Mouse (Mus musculus) spleen, adult 2 months (tissue): ENCODE results near the gene Tmem106c. TPM values are rescaled to one million over a fixed set of nuclear protein-coding genes. Genes with fewer than 3 reads are reported as not detected.

Source experiments
- DNase-seq, 2 experiments: peaks; one replicate each; pipeline versions ENCODE4 v3.0.0 to v3.0.0-alpha.2; 2012 to 2021; ENCODE audit warnings: low spot score in 2 of 2, low read depth in 1 of 2
- H3K27ac ChIP-seq: fragments of 200-500 bp; 2 replicates; pipeline ENCODE4 v1.5.1; 2012; ENCODE audit warnings: low read length, inconsistent platforms; ENCODE audit not compliant: insufficient read depth
- H3K27me3 ChIP-seq: fragments of 200-500 bp; 2 replicates; pipeline ENCODE4 v1.6.1; 2012; ENCODE audit warnings: mild to moderate bottlenecking, moderate library complexity, low read length, inconsistent platforms; ENCODE audit not compliant: control insufficient read depth, insufficient read depth
- H3K36me3 ChIP-seq: fragments of 200-500 bp; 2 replicates; pipeline ENCODE4 v1.6.1; 2012; ENCODE audit warnings: mild to moderate bottlenecking, low read length, inconsistent platforms; ENCODE audit not compliant: control insufficient read depth, insufficient read depth
- H3K4me1 ChIP-seq: fragments of 200-500 bp; 2 replicates; pipeline ENCODE4 v1.6.1; 2011; ENCODE audit warnings: inconsistent platforms; ENCODE audit not compliant: control insufficient read depth, insufficient read depth, insufficient read length
- H3K4me3 ChIP-seq: fragments of 200-500 bp; 2 replicates; pipeline ENCODE4 v1.5.1; 2011; ENCODE audit warnings: mild to moderate bottlenecking, inconsistent platforms; ENCODE audit not compliant: insufficient read depth, insufficient read length; ENCODE audit errors: extremely low read depth
- CTCF ChIP-seq: fragments of 200-500 bp; IDR thresholded peaks from 2 replicates; pipeline ENCODE4 v1.5.1; 2011; ENCODE audit warnings: mild to moderate bottlenecking, inconsistent platforms; ENCODE audit not compliant: insufficient read depth, insufficient read length, insufficient replicate concordance; ENCODE audit errors: extremely low read depth
- POLR2A ChIP-seq: fragments of 200-500 bp; IDR thresholded peaks from 2 replicates; pipeline ENCODE4 v1.6.1; 2011; ENCODE audit warnings: low read depth, low read length, inconsistent platforms
- WGBS: fragments of 180-500 bp; shearing (Covaris S2); methylation state at CpG from one replicate; pipeline ENCODE4 v1.1.7; 2018; 5-methylcytosine and 5-hydroxymethylcytosine counted together
- polyA plus RNA-seq: library from polyadenylated mRNA; depleted of rRNA; stranded (reverse); fragments of >200 nt; gene quantifications from 2 replicates; pipeline ENCODE4 v1.2.3, GENCODE M21; 2012

Tmem106c gene
- polyA plus RNA-seq, 1 experiment, result 22.9 TPM

GRCm38 (mm10) chr15:97964836-97965187 is 812 bp downstream of the Tmem106c start:
- no peaks in the 10 kb centered on the region for H3K36me3 ChIP-seq
- no peak for DNase-seq
- no peak overlapping the region for H3K27ac ChIP-seq
- H3K4me3 ChIP-seq, result peak overlapping the region; percentile 97; the same call in 1 of the 2 replicates
- no peaks in the 10 kb centered on the region for H3K27me3 ChIP-seq
- peaks cover 4% of the 10 kb centered on the region; the same call in 1 of the 2 replicates for H3K4me1 ChIP-seq
- 52% methylated on average over 7 of the region's 7 CpGs for WGBS
- TF ChIP-seq CTCF, result no peak
- TF ChIP-seq POLR2A, result no peak

- Histone ChIP-seq H3K4me1 (peaks cover 4% of the 10 kb centered on the region; the same call in 1 of the 2 replicates), H3K27ac (no peak overlapping the region), H3K4me3 (no peak overlapping the region), H3K27me3 (no peaks in the 10 kb centered on the region), H3K36me3 (no peaks in the 10 kb centered on the region)
- 94% methylated on average over 17 of the region's 17 CpGs for WGBS
- no peak for DNase-seq
- TF ChIP-seq CTCF, result no peak
- TF ChIP-seq POLR2A, result no peak
These were observed 1.5 kb downstream of the Tmem106c start for GRCm38 (mm10) chr15:97965311-97966045.

- Histone ChIP-seq H3K36me3 (no peaks in the 10 kb centered on the region), H3K4me1 (no peaks in the 10 kb centered on the region), H3K27me3 (no peaks in the 10 kb centered on the region), H3K27ac (no peak overlapping the region), H3K4me3 (no peak overlapping the region)
- TF ChIP-seq POLR2A, result no peak
- TF ChIP-seq CTCF, result peak; percentile 53; the same call in 1 of the 2 replicates
- 56% methylated on average over 6 of the region's 6 CpGs for WGBS
- no peak for DNase-seq
These were observed 6.3 kb downstream of the Tmem106c start for GRCm38 (mm10) chr15:97970299-97970698.

- Histone ChIP-seq H3K27me3 (no peaks in the 10 kb centered on the region), H3K4me1 (no peaks in the 10 kb centered on the region), H3K27ac (no peak overlapping the region), H3K4me3 (no peak overlapping the region), H3K36me3 (no peaks in the 10 kb centered on the region)
- TF ChIP-seq POLR2A, result no peak
- no peak for TF ChIP-seq CTCF
- no peak for DNase-seq
- 89% methylated on average over 6 of the region's 6 CpGs for WGBS
These were observed 8.6 kb downstream of the Tmem106c start for GRCm38 (mm10) chr15:97972580-97972979.

- Histone ChIP-seq H3K27ac (no peak overlapping the region), H3K27me3 (no peaks in the 10 kb centered on the region), H3K4me3 (no peak overlapping the region), H3K36me3 (no peaks in the 10 kb centered on the region), H3K4me1 (no peaks in the 10 kb centered on the region)
- TF ChIP-seq CTCF (no peak), POLR2A (no peak)
- 77% methylated on average over 11 of the region's 11 CpGs for WGBS
- DNase-seq, result no peak
These were observed 9.4 kb downstream of the Tmem106c start for GRCm38 (mm10) chr15:97973248-97974005.

- H3K27ac ChIP-seq, result no peak overlapping the region
- no peaks in the 10 kb centered on the region for H3K4me1 ChIP-seq
- no peaks in the 10 kb centered on the region for H3K36me3 ChIP-seq
- 78% methylated on average over 6 of the region's 6 CpGs for WGBS
- no peak for DNase-seq
- H3K4me3 ChIP-seq, result no peak overlapping the region
- TF ChIP-seq CTCF (no peak), POLR2A (no peak)
- H3K27me3 ChIP-seq, result no peaks in the 10 kb centered on the region
These were observed 17.6 kb downstream of the Tmem106c start for GRCm38 (mm10) chr15:97981560-97981959.

- Histone ChIP-seq H3K4me3 (no peak overlapping the region), H3K27me3 (no peaks in the 10 kb centered on the region), H3K4me1 (no peaks in the 10 kb centered on the region), H3K36me3 (no peaks in the 10 kb centered on the region), H3K27ac (no peak overlapping the region)
- no peak for DNase-seq
- WGBS, result 100% methylated on average over 1 of the region's 1 CpGs
- no peak for TF ChIP-seq CTCF
- TF ChIP-seq POLR2A, result no peak
These were observed 25.5 kb downstream of the Tmem106c start for GRCm38 (mm10) chr15:97989544-97989943.
